Mouse (Mus musculus) regulatory T cell (primary cell): Measurements from ENCODE around the gene Gna11.

Experiments used
- in situ Hi-C: fragments of 300-600 bp; cut with MboI, MseI; formaldehyde crosslinking; loops from one replicate; pipeline ENCODE4 v1.15.1; 2025; ENCODE audit warnings: high pct_unique_total_duplicates

Gna11 gene

DNA sequence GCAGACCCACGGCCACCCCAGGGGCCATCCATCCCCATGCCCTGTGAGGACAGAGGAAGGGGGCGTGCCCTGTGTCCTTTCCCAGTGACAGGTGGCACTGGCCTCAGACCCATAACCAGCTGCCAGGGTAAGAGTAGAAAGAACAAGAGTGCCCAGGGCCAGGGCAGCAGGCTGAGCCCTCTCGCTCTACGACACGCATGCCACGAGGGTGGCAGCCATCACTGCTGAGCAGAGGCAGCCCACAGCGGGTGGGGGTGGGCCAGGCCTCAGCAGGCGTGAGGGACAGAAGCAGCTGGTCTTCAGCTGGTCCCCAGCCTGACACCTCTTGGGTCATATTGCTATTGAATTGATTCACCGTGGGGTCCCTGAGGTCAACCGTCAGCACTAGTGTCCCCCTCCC, 58.5 kb downstream of the Gna11 start:
- in situ Hi-C loops = no loop called here

DNA sequence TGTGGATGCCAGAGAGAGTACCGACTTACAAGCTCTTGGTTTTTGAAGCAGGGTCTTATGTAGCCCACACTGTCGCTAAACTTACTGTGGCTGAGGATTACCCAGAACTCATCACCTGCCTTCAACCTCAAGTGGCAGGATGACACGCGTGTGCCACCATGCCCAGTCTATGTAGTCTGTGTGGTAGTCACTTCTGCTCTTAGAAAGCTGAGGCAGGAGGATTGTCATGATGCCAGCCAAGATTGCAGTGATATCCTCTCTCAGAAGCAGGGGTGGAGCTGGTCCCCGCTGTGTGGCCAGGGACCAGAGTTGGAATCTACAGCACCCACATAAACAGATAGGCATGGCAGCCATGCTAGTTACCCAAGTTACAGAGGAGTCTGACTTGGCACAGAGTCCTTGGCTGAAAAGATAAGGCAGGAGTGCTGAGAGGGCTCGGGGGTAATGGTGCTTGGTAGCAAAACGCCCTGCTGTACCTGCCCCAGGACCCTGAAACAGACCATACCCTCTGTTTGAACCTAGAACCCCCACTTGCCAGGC, 59.4 kb downstream of the Gna11 start:
- in situ Hi-C loops = no loop called here

DNA sequence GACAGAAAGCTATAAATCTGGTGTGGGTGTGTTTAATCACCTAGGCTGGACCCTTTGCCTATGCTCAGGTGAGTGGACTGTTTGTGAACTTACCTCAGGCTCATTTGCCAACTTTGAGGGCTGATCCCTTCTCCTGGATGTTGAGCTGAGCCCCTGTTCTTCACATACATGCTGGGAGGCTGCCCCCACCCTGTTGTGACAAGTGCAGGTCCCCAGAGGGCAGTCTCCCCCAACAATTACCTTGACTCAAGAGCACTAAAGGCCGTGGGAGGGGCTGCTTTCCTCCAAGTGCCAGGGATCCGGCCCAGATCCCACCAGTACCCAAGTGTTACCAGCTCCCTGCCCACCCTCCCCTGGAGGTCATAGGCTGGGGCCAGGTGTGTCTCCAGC, 59.9 kb downstream of the Gna11 start:
- in situ Hi-C loops = no loop called here

DNA sequence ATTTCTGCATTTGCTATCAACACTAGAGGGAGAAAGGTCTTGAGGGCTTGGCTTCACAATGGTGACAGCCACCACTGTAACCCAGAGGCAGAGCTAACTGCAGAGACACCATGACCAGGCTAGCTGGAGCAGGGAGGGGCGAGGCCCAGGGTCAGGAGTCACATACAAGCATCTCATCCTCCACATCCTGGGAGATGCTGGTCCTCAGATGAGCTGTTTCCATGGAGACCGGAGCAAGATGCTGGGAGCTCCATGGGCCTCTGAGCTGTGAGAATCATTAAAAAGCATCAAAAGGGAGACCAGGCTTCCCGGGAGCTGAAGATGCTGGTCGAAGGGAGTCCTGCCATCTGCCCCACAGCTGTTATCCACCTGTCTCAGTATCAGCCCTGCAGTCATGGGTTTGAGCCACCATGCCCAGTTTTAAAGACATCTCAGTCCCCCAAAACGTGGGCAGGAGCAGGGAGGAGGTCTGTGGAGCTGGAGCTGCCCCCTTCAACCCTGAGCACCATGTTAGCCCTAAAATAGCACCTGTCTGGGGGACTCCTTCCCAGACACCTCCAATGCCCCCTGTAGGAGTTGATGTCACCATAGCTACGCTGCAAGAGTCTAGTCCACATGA, 60.4 kb downstream of the Gna11 start:
- in situ Hi-C loops = no loop called here

DNA sequence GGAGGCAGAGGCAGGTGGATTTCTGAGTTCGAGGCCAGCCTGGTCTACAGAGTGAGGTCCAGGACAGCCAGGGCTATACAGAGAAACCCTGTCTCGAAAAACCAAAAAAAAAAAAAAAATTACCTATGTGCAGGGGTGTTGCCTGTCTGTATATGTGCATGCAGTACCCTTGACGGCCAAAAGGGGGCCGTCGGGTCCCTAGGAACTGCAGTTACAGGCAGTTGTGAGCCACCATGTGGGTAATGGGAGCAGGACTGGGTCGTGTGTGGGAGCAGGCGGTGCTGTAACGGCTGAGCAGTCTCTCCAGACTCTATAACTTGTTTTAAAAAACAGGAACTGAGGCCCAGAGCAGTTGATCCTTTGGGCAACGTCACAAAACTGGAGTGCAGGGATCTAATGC, 61.0 kb downstream of the Gna11 start:
- in situ Hi-C loops = no loop called here

DNA sequence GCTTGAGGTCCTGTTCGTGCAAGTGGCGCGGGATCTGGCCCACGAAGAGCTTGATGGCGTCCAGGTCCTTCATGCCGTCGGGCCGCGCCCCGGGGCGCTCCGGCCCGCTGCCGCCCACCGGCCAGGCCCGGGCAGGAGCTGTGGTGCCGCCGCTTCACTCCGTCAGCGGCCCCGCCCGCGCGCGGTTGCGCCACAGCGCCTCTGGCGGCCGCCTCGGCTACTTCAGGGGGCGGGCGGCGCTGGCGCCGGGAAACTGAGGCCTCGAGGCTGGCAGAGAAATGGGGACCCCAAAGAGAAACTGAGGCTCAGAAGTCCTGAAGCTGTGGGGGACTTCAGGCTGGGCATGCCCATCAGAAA, 62.5 kb downstream of the Gna11 start, which contains the start of gene Celf5:
Gene Celf5 (minus strand): TSS at position 177 of the 357 bp plus-strand sequence.
- in situ Hi-C loops = no loop called here

DNA sequence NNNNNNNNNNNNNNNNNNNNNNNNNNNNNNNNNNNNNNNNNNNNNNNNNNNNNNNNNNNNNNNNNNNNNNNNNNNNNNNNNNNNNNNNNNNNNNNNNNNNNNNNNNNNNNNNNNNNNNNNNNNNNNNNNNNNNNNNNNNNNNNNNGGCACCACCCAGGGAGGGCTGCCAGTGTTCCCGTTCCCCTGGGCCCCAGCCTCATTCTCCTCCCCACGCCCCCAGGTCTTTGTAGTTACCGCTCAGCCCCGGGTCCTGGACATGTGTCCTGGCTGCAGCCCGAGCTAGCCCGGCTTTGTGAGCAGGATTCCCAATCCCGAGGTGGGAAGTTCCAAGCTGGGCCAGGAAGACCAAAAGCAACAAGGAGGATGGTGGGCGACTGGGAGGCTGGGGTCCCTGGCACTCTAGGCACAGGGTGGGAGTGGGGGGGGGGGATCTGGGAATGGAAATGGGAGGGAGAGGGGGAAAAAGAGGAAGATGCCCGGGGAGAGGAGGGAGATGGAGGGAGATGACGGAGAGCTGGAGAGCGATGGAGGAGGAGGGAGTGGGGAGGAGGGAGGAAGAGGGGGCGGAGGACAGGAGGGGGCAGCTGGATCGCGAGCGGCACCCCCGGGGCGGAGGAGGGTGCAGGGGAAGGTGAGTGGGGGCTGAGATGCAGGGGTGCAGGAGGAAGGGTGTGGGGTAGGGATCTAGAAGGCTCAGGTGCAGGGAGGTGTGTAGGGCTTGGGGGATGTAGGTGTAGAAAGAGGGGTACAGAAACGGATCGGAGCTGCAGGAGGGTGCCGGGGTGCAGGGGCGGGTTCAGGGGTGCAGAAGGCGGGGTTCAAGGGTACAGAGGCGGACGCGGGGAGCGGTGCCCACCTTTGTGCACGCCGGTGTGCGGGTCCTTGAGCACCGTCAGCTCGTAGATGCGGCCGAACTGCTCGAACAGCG, 63.1 kb downstream of the Gna11 start:
- in situ Hi-C loops = no loop called here
